Mouse (Mus musculus) embryonic facial prominence, embryonic 11.5 days (tissue): ENCODE results near the gene Stip1. TPM values are rescaled to one million over a fixed set of nuclear protein-coding genes. Genes with fewer than 3 reads are reported as not detected.
A peak's percentile ranks its signal among the peaks of the same experiment; 100 is the strongest.

Experiments
- ATAC-seq: fragments of 200-750 bp; cut with Nextera tagmentation; replicated peaks from 2 replicates; pipeline ENCODE4 v1.8.0; 2017; ENCODE audit warnings: low read depth; ENCODE audit not compliant: insufficient number of reproducible peaks, low FRiP score, low TSS enrichment
- DNase-seq: peaks from one replicate; pipeline ENCODE4 v3.0.0-alpha.2; 2015; ENCODE audit warnings: low spot score
- H3K27ac ChIP-seq: fragments of 300-500 bp; sonication (generic); replicated peaks from 2 replicates; pipeline ENCODE4 v1.5.1; 2014; ENCODE audit warnings: mild to moderate bottlenecking, low read depth, low read length, control low read depth
- H3K27me3 ChIP-seq: fragments of 300-500 bp; sonication (generic); 2 replicates; pipeline ENCODE4 v1.6.1; 2014; ENCODE audit warnings: mild to moderate bottlenecking, low read length, moderate library complexity, mixed read lengths; ENCODE audit not compliant: control insufficient read depth, insufficient read depth
- H3K36me3 ChIP-seq: fragments of 300-500 bp; sonication (generic); replicated peaks from 2 replicates; pipeline ENCODE4 v1.6.1; 2014; ENCODE audit warnings: low read depth, mild to moderate bottlenecking, low read length, moderate library complexity, mixed read lengths; ENCODE audit not compliant: control insufficient read depth, insufficient read depth
- H3K4me1 ChIP-seq: fragments of 300-500 bp; sonication (generic); 2 replicates; pipeline ENCODE4 v1.6.1; 2014; ENCODE audit warnings: low read length, mixed read lengths; ENCODE audit not compliant: control insufficient read depth, insufficient read depth
- H3K4me2 ChIP-seq: fragments of 300-500 bp; sonication (generic); 2 replicates; pipeline ENCODE4 v1.6.1; 2014; ENCODE audit warnings: low read depth, mild to moderate bottlenecking, control low read depth, low read length, moderate library complexity
- H3K4me3 ChIP-seq: fragments of 300-500 bp; sonication (generic); 2 replicates; pipeline ENCODE4 v1.5.1; 2014; ENCODE audit warnings: low read depth, low read length, control low read depth
- H3K9ac ChIP-seq: fragments of 300-500 bp; sonication (generic); replicated peaks from 2 replicates; pipeline ENCODE4 v1.6.1; 2014; ENCODE audit warnings: mild to moderate bottlenecking, control low read depth, low read length
- H3K9me3 ChIP-seq: fragments of 300-500 bp; sonication (generic); replicated peaks from 2 replicates; pipeline ENCODE4 v1.6.1; 2016; ENCODE audit warnings: mild to moderate bottlenecking, low read length, inconsistent platforms, mixed read lengths; ENCODE audit not compliant: control insufficient read depth
- WGBS: fragments of 180-500 bp; shearing (Covaris S2); extraction: QIAGEN DNeasy Blood & Tissue Kit; methylation state at CpG from one replicate; pipeline ENCODE4 v1.1.7; 2014; 5-methylcytosine and 5-hydroxymethylcytosine counted together
- polyA plus RNA-seq: library from polyadenylated mRNA; unstranded; fragments of >200 nt; fragmentation: Nextera tagmentation; extraction: Ambion mirVana; gene quantifications from 2 replicates; pipeline ENCODE4 v1.2.1, GENCODE M21; 2014

Stip1 gene
- polyA plus RNA-seq, 1 experiment from 2014 or later = 400 TPM

DNA sequence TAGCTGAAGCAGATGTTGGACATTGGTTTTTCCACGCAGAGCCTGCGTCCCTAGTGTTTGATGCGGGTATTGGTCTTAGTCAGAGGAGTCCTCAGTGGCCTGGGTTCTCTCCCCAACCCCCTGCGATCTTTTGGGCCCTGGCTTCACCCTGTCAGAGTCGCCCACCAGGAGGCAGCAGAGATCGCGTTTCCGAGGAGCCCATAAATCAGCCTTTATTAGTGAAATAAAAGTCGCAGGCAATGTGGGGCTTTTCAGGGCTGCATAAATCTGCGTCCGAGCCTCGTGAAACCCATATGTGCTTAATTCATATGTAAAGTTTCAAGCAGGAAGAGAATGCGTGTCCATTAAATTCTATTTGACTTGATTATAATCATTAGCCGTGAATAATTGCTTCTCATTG, 28.4 kb upstream of the Stip1 start:
- Histone ChIP-seq H3K4me1 (peaks cover 18% of the 10 kb centered on the region), H3K27ac (no peak overlapping the region), H3K36me3 (no peaks in the 10 kb centered on the region), H3K4me3 (no peak overlapping the region), H3K27me3 (peaks cover 2% of the 10 kb centered on the region; the same call in 1 of the 2 replicates), H3K9ac (no peak overlapping the region), H3K4me2 (no peak overlapping the region), H3K9me3 (no peaks in the 10 kb centered on the region)
- DNase-seq (peak; percentile 90), ATAC-seq (no peak)
- WGBS = 4% methylated on average over 14 of the region's 14 CpGs

DNA sequence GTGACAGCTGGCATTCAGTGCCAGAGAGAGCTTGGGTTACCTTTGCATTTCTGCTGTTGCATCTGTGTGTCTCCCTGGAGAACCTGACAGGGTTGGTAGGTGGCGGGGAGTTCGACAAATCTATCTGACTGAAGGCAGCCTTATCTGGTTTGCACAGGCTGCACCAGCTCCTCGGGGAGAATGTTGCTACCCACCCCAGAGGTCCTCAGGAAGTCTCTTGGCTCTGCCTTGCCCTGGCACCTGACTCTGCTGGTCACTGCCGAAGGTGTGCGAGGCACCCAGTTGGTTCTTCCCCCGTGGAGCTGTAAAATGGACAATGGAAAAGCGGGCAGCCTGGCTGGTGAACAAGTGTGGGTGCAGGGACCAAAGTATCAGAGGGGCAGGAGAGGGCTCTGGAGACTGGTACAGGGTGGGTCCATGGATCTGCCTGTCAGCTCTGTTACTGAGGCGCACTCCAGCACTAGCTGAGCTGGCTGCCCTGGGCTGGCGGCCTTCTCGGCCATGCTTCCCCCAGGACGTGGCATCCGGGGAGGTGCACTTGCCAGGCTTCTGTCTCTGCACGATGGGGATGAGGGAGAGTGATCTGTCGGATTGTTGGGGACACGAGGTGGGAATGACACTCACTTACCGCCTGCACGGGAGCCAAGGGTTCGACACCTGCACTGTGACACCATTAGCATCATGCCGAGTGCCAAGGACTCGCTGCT, 27.7 kb upstream of the Stip1 start:
- Histone ChIP-seq H3K4me3 (no peak overlapping the region), H3K9me3 (no peaks in the 10 kb centered on the region), H3K4me2 (no peak overlapping the region), H3K4me1 (peaks cover 18% of the 10 kb centered on the region), H3K36me3 (no peaks in the 10 kb centered on the region), H3K27me3 (peaks cover 2% of the 10 kb centered on the region; the same call in 1 of the 2 replicates), H3K27ac (no peak overlapping the region), H3K9ac (no peak overlapping the region)
- whole genome bisulfite sequencing = 57% methylated on average over 20 of the region's 20 CpGs
- no peak for DNase-seq
- ATAC-seq = no peak

DNA sequence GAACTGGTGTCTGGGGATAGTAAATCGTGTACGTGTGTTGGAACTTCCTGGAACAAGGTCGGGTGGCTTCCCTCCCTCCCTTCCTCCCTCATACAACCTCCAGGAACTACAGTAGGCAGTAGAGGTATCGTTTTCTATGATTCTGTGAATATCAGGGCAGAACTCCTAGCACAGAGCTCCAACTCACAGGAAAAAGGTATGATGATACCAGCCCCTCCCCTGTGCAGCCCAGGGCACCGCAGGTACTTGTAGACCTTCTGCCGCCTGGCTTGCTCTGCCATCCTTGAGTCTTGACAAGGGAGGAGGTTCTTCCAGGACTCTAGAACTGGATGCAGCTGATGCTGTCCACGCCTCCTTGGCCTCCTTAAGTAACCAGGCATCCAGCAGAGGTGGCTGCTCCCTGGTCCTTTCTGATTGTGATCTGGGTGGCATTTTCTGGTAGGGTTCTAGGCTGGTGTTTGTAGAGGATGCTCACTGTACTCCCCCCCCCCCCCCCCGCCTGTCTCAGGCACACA, 27.1 kb upstream of the Stip1 start:
- Histone ChIP-seq H3K27me3 (peaks cover 2% of the 10 kb centered on the region; the same call in 1 of the 2 replicates), H3K4me3 (no peak overlapping the region), H3K36me3 (no peaks in the 10 kb centered on the region), H3K9ac (peak overlapping the region; percentile 44; the same call in 1 of the 2 replicates), H3K4me2 (no peak overlapping the region; the same call in 1 of the 2 replicates), H3K9me3 (no peaks in the 10 kb centered on the region), H3K27ac (no peak overlapping the region), H3K4me1 (peaks cover 18% of the 10 kb centered on the region)
- no peak for DNase-seq
- no peak for ATAC-seq
- 34% methylated on average over 8 of the region's 8 CpGs for WGBS

DNA sequence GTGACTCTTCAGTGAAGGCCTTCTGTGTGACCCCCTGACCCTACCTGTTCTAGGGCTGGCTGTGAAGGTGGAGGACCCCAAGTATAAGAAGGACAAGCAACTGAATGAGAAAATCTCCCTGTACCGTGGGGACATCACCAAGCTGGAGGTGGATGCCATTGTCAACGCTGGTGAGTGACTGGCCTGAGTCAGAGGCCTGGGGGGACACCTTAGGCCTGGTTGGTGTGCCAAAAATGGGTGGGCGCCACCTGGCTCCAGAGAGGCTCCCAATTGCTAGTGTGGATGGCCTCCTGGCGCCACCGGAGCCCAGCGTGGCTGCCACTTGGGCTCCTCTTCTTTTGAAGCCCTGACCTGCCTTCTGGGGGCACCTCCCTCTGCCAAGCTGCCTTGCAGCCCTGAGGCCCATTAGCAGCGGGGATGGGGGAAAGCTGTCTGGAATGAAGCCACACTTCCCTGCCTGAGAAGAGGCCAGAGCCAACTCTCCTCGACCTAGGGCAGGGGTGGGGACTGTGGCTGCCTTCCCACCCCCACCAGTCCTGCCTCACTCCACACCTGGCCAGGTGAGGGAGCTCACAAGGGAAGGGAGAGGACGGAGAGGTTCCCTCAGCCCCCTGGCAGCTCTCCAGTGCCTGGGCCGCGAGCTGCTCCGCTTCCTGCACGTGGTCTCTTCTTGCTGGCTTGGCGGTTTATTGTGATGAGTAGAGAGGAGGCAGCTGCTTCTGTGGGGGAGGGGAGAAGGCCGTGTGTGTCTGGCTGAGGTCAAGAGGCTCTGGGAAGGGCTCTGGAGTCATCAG, 26.5 kb upstream of the Stip1 start:
- DNase-seq = peak; percentile 33
- no peak overlapping the region; the same call in 1 of the 2 replicates for H3K4me2 ChIP-seq
- no peaks in the 10 kb centered on the region for H3K36me3 ChIP-seq
- H3K27ac ChIP-seq = no peak overlapping the region
- H3K4me3 ChIP-seq = no peak overlapping the region
- 40% methylated on average over 15 of the region's 15 CpGs for WGBS
- H3K9me3 ChIP-seq = no peaks in the 10 kb centered on the region
- ATAC-seq = no peak
- peak overlapping the region; percentile 44 for H3K9ac ChIP-seq
- peaks cover 18% of the 10 kb centered on the region for H3K4me1 ChIP-seq
- H3K27me3 ChIP-seq = peaks cover 2% of the 10 kb centered on the region; the same call in 1 of the 2 replicates

DNA sequence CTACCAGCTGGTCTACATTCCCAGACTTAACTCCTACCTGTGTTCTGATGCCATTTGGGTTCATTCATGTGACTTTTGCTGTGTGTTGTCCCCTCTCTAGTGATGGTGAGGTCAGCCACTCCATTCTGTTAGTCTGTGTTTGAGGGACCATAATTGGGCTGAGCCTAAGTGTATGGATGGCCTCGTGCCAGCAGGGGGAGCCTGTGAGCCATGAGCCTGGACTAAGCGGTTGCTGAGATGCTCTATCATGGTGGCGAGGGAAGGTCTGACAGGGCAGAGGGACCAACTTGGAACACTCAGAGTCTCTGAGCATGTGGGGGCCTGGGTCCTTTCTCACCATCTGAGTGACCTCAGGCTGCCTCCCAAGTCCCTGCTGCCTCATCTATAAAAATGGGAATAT, 24.8 kb upstream of the Stip1 start:
- no peak overlapping the region for H3K4me3 ChIP-seq
- H3K27ac ChIP-seq = no peak overlapping the region

DNA sequence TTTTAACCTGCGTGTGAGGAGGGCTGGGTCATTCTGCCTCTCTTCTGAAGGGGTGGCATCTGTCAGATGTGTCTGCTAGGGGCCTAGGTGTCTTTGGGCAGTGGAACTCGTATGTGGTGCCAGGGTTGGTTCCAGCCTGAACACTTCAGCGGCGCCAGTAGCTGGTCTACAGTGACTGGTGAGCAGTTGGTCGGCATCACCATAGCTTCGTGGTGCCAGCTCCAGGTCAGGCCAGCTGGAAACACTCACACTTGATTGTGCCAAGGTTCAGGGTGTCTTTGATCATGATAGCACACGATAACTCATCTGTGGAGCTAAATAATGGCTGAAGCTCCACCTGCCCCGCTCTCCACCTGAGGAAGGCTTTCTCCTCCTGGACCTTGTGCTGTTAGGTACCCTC, 23.1 kb upstream of the Stip1 start:
- ATAC-seq = no peak
- 89% methylated on average over 8 of the region's 8 CpGs for whole genome bisulfite sequencing
- no peak for DNase-seq
- H3K9me3 ChIP-seq = no peaks in the 10 kb centered on the region
- no peak overlapping the region for H3K4me3 ChIP-seq
- no peak overlapping the region for H3K27ac ChIP-seq
- no peak overlapping the region for H3K9ac ChIP-seq
- H3K36me3 ChIP-seq = no peaks in the 10 kb centered on the region
- no peaks in the 10 kb centered on the region; the same call in 1 of the 2 replicates for H3K27me3 ChIP-seq
- H3K4me1 ChIP-seq = peaks cover 9% of the 10 kb centered on the region
- H3K4me2 ChIP-seq = no peak overlapping the region

More for the DNA sequence above, 24.8 kb upstream of the Stip1 start:
- peak; percentile 91 for DNase-seq
- H3K36me3 ChIP-seq = no peaks in the 10 kb centered on the region
- WGBS = 4% methylated on average over 3 of the region's 3 CpGs
- no peak overlapping the region for H3K9ac ChIP-seq
- H3K4me2 ChIP-seq = no peak overlapping the region
- no peak; the same call in 1 of the 2 replicates for ATAC-seq
- H3K9me3 ChIP-seq = no peaks in the 10 kb centered on the region
- H3K4me1 ChIP-seq = peaks cover 15% of the 10 kb centered on the region
- peaks cover 2% of the 10 kb centered on the region; the same call in 1 of the 2 replicates for H3K27me3 ChIP-seq

DNA sequence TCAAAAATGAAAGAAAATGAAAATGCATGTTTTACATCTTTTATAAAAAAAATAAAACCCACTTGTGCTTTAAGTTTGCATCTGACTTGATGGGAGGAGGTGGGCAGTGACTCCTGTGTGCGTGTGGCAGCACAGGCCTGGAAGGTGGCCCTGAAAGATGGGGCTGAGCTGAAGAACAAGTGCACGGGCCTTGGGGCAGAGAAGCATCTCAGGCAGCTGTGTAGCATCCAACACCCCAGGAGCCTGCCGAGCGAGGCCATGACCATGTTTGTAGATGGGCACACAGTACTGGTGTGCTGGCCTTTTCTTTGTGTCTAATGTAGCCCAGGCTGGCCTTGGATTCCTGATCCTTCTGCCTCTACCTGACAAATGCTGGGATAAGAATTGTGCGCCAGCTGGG, 22.3 kb upstream of the Stip1 start:
- H3K27ac ChIP-seq = no peak overlapping the region
- no peak overlapping the region for H3K9ac ChIP-seq
- 94% methylated on average over 5 of the region's 5 CpGs for WGBS
- no peak for DNase-seq
- H3K36me3 ChIP-seq = no peaks in the 10 kb centered on the region
- H3K9me3 ChIP-seq = no peaks in the 10 kb centered on the region
- H3K4me2 ChIP-seq = no peak overlapping the region
- no peak for ATAC-seq
- no peaks in the 10 kb centered on the region for H3K27me3 ChIP-seq
- H3K4me3 ChIP-seq = no peak overlapping the region
- peaks cover 13% of the 10 kb centered on the region for H3K4me1 ChIP-seq

DNA sequence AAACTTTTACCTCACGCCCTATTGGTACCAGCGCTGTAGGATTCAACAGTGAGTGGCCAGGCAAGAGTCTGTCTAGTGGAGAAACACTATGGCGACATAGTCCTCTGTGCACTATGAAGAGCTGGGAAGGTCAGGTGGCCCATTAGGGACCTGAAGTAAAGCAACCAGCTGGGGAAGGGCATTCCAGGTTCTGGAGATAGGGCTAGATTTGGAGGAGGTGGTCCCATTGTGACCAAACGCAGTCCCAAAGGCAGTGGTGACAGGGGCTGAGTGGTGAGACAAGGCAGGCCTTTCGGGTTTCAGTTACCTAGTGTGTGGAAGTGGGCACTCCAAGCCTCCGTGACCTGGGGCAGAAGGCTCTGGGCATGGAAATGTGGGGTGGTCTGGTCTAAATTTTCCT, 18.8 kb upstream of the Stip1 start:
- Histone ChIP-seq H3K27me3 (no peaks in the 10 kb centered on the region), H3K4me3 (no peak overlapping the region), H3K27ac (no peak overlapping the region), H3K4me2 (no peak overlapping the region; the same call in 1 of the 2 replicates), H3K9ac (no peak overlapping the region), H3K9me3 (no peaks in the 10 kb centered on the region), H3K36me3 (no peaks in the 10 kb centered on the region), H3K4me1 (peaks cover 6% of the 10 kb centered on the region)
- ATAC-seq (no peak), DNase-seq (no peak)
- WGBS = 54% methylated on average over 6 of the region's 6 CpGs
